Mouse (Mus musculus) neutrophil, adult 5-6 weeks (primary cell): ENCODE results near the gene Ptpre. TPM values are rescaled to one million over a fixed set of nuclear protein-coding genes. Genes with fewer than 3 reads are reported as not detected.
"Not testable (repeated sequence)": the region's sequence is repeated elsewhere in the genome, so short reads cannot be mapped to it uniquely, and the experiment has no call there.

Experiments
- ATAC-seq: fragments of 151-379, 151-347 bp; 2 replicates; pipeline ENCODE4 v1.8.0; 2017; ENCODE audit warnings: mild to moderate bottlenecking, moderate TSS enrichment; ENCODE audit not compliant: insufficient number of reproducible peaks, poor library complexity, low FRiP score, severe bottlenecking; ENCODE audit errors: extremely low read depth
- total RNA-seq: library from RNA; stranded (forward); fragments of 200-1000 nt; gene quantifications from 2 replicates; pipeline ENCODE4 v1.2.3, GENCODE M21; 2017

The Ptpre gene
- total RNA-seq, 1 experiment from 2014 or later: 113 TPM

- no peak for ATAC-seq
Measured at GRCm38 (mm10) chr7:135658150-135658549, 120.9 kb downstream of the Ptpre start.

GRCm38 (mm10) chr7:135659314-135659935 lies 122.1 kb downstream of the Ptpre start:
- no peak for ATAC-seq

DNA sequence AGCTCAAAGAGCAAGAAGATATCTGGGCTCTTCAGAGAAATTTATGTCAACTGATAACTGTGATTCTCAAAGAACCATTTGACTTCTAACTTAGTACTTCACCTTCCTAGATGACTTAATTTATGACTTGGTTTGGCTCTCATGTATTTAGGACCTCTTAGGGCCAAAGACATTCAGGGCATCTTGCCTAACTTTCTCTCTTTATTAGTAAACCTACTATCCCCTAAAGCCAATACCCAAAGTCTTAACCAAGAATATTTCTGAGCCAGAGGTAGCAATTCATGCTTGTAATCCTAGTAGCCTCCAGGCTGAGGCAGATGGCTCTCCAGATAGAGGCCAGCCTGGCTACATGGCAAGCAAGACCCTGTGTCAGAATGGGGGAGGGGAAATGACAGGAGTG lies 123.0 kb downstream of the Ptpre start:
- ATAC-seq: no peak

DNA sequence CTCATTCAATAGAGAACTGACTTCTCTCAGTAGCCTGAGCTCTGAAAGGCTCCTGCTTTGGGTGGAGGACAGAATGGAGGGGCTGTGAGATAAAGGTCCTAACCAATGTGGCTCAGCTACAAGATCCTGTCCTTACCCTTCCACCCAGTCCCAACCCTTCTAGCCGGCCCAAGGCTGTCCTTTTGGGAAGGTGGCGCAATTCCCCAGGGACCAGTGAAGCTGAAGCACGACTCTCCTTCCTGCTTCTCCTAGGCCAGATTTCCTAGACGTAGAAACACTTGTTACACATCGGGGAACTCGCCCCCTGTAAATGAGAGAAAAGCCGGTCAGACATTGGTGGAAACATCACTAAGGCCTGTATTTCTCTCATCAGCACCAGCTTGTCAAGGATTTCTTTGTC lies 126.9 kb downstream of the Ptpre start:
- ATAC-seq: no peak

- ATAC-seq: peak; percentile 32; the same call in 1 of the 2 replicates
Measured at GRCm38 (mm10) chr7:135666314-135666713, 129.0 kb downstream of the Ptpre start.

- peak; percentile 48; the same call in 1 of the 2 replicates for ATAC-seq
Measured at GRCm38 (mm10) chr7:135668852-135669739, 131.8 kb downstream of the Ptpre start.

GRCm38 (mm10) chr7:135673576-135673975 lies 136.3 kb downstream of the Ptpre start:
- ATAC-seq: no peak

DNA sequence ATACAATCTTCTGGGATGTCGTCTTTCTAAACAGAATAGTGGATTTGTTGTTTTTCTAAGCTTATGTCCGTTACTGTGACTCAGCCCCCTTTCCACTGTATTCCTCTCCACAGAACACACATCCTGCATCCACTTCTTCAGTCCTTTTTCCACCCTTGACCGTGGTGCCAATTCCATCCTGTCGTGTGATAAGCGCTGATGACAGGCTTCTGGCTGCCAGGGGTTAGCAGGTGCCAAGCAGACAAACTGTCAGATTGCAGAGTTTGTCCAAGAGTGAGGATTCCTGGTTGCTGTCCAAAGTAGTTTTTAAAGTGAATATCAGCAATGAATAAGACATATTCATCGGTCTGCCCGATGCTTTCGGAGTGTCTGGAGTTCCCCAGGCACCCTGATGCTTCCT lies 139.4 kb downstream of the Ptpre start:
- ATAC-seq: no peak

- peak; percentile 40; the same call in 1 of the 2 replicates for ATAC-seq
Measured at GRCm38 (mm10) chr7:135680334-135680733, 143.1 kb downstream of the Ptpre start.

- ATAC-seq: not testable (repeated sequence)
Measured at GRCm38 (mm10) chr7:135684098-135684497, 146.8 kb downstream of the Ptpre start.

DNA sequence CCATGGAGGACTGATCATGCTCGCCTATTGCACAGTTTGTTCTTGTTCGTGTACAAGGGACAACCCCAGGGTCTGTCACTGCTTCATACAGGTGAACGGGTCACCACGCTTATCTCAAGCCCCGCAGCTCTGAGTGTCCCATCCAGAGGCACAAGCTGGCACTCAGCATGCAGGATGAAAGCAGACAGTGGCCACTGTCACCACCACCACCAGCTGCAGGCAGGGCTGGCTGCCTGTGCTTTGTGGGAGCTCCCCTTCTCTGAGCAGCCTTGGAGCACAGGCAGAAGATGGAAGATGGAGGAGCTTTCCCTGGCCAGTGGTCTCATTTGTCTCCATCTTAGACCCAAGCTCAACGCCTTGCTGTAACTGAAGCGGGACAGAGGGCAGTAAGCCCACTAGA lies 147.7 kb downstream of the Ptpre start:
- ATAC-seq: no peak

DNA sequence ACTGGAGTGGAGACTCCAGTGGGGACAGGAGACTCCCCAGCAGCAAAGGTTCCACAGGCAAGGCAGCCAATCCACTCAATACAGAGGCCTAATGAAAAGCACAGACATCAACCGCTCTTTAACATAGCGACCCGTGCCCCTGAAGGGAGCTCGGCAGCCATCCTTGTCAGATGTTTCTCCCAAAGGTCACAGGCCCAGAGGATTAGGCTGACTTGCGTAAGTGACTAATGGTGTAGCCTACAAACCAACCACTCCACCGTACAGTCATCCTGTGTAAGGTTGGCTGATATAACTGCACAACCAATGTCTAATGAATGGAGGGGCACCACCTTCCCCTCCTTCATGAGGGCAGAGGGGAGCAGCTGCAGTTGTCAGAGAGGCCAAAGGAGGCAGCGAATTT lies 152.1 kb downstream of the Ptpre start:
- ATAC-seq: no peak

DNA sequence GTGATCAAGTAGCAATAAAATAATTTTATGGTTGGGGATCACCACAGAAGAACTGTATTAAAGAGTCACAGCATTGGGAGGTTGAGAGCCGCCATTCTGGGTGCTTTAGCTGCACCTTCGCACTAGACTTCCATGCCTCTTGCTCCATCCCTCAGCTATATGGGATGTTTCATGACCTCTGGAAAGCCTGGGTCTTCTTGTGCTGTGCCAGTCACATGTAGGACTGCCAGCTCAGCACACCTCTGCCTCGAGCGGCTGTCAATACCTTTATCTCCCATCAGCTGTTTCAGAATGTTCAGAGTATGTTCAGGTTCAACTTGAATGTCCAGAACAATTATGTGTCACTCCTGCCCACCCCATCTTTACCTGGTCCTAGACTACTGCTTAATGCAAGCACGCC lies 154.7 kb downstream of the Ptpre start:
- ATAC-seq: no peak

DNA sequence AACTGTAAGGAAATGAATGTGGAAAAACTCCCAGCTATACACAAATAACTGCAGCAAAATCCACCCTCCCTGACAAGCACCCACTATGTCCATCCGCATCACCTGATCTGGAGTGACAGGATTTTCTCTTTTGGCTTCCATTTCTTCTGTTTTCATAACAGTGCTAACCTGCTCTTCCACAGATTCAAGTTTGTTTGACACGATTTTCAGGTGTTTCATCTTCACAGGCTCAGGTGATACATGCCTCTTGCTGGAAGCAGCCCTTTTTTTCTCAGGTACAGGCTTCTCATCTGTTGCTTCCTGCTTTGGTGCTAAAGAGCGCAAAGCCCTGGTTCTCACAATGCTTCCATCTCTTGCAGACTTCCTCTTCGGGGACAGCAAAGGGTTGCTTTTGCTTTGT lies 156.8 kb downstream of the Ptpre start:
- no peak for ATAC-seq

DNA sequence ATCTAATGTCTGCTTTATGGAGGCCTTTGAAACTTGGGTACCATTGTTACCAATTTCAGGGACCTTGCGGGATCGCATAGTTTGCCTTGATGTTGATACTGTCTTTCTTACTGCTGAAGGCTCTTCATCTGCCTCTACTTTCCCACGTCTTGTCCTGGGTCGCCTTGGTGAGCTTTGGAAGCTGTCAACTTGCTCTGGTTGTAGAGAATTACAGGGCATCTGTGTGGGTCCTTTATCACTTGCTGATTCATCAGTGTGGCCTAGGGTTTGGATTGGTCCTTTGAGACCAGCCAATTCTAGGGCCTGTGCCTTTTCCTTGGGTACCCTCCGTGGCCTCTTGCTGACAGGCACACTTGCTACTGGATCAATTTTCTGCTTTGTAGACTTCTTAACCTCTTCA lies 157.5 kb downstream of the Ptpre start:
- ATAC-seq: no peak

DNA sequence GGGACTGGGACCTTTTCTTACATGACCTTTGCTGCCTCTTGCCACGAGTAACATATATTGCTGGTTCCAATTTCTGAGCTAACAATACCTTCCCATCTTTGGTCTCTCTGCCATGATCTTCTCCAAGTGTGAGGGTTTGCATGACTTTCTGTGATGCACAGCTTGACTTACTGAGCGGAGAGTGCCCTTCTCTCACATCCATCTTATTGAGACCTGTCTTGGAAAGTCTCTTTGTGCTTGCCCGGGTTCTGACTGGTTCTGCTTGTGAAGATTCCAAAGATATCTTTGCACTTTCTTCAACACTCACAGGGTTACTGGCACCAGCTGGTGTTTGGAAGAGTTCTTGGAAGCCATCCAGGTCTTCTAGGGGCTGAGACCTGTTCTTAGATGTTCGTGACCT lies 158.8 kb downstream of the Ptpre start:
- no peak for ATAC-seq

DNA sequence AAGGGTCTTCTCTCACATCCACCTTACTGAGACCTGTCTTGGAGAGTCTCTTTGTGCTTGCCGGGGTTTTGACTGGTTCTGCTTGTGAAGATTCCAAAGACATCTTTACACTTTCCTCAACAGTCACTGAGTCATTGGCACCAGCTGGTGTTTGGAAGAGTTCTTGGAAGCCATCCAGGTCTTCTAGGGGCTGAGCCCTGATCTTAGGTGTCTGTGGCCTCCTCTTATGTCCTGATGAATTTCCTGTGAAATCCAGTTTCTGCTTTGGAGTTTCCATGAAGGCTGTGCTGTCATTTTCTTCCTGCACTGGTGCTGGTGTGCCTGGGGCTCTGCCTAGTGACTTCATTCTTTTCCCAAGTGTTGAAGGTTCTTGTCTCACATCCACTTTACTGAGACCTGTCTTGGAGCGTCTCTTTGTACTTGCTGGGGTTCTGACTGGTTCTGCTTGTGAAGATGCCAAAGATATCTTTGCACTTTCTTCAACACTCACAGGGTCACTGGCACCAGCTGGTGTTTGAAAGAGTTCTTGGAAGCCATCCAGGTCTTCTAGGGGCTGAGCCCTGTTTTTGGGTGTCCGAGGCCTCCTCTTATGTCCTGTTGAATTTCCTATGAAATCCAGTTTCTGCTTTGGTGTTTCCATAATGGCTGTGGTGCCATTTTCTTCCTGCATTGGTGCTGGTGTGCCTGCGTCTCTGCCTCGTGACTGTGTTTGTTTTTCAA lies 159.9 kb downstream of the Ptpre start:
- not testable (repeated sequence) for ATAC-seq

DNA sequence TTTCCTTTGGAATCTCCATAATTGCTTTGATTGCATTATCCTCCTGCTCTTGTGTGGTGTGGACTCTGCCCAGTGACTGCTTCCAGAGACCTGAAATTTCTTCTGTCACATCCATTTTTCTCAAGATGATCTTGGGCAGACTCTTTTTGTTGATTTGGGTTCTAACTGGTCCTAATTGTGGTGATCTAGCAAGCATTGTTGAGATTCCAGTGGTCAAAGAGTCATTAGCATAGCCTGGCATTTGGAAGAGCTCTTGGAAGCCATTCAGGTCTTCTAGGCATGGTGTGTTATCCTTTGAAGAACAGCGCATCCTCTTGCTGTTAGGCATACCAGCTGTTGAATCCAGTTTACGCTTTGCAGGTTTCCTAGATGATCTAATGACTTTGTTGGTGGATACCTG lies 161.1 kb downstream of the Ptpre start:
- ATAC-seq: no peak

DNA sequence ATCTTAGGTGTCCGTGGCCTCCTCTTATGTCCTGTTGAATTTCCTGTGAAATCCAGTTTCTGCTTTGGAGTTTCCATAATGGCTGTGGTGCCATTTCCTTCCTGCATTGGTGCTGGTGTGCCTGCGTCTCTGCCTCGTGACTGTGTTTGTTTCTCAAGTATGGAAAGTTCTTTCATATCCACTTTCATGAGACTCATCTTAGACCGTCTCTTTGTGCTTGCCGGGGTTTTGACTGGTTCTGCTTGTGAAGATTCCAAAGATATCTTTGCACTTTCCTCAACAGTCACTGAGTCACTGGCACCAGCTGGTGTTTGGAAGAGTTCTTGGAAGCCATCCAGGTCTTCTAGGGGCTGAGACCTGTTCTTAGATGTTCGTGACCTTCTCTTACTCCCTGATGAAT lies 162.1 kb downstream of the Ptpre start:
- not testable (repeated sequence) for ATAC-seq
